Mouse (Mus musculus) midbrain, embryonic 12.5 days (tissue): ENCODE results near the gene Sox12. TPM values are rescaled to one million over a fixed set of nuclear protein-coding genes. Genes with fewer than 3 reads are reported as not detected.

ENCODE experiments used
- ATAC-seq: fragments of 200-750 bp; cut with Nextera tagmentation; 2 replicates; pipeline ENCODE4 v1.8.0; 2017; ENCODE audit warnings: low read depth, moderate TSS enrichment, moderate library complexity; ENCODE audit not compliant: low FRiP score
- H3K27ac ChIP-seq: fragments of 300-500 bp; sonication (generic); replicated peaks from 2 replicates; pipeline ENCODE4 v1.5.1; 2016; ENCODE audit warnings: mild to moderate bottlenecking
- H3K27me3 ChIP-seq: fragments of 300-500 bp; sonication (generic); 2 replicates; pipeline ENCODE4 v1.6.1; 2016; ENCODE audit warnings: mild to moderate bottlenecking
- H3K36me3 ChIP-seq: fragments of 300-500 bp; sonication (generic); 2 replicates; pipeline ENCODE4 v1.6.1; 2016
- H3K4me1 ChIP-seq: fragments of 300-500 bp; sonication (generic); 2 replicates; pipeline ENCODE4 v1.6.1; 2016
- H3K4me2 ChIP-seq: fragments of 300-500 bp; sonication (generic); replicated peaks from 2 replicates; pipeline ENCODE4 v1.6.1; 2016; ENCODE audit warnings: mild to moderate bottlenecking, moderate library complexity
- H3K4me3 ChIP-seq: fragments of 300-500 bp; sonication (generic); 2 replicates; pipeline ENCODE4 v1.5.1; 2016; ENCODE audit warnings: mild to moderate bottlenecking
- H3K9ac ChIP-seq: fragments of 300-500 bp; sonication (generic); replicated peaks from 2 replicates; pipeline ENCODE4 v1.6.1; 2016; ENCODE audit warnings: mild to moderate bottlenecking, moderate library complexity
- H3K9me3 ChIP-seq: fragments of 300-500 bp; sonication (generic); 2 replicates; pipeline ENCODE4 v1.6.1; 2016; ENCODE audit warnings: mild to moderate bottlenecking
- WGBS: fragments of 180-500 bp; shearing (Covaris S2); methylation state at CpG from one replicate; pipeline ENCODE4 v1.1.7; 2016; 5-methylcytosine and 5-hydroxymethylcytosine counted together
- polyA plus RNA-seq: library from polyadenylated mRNA; unstranded; fragments of >200 nt; fragmentation: Nextera tagmentation; extraction: Ambion mirVana; gene quantifications from 2 replicates; pipeline ENCODE4 v1.2.1, GENCODE M21; 2016

Gene Sox12
- polyA plus RNA-seq, 1 experiment from 2014 or later = 15.6 TPM

DNA sequence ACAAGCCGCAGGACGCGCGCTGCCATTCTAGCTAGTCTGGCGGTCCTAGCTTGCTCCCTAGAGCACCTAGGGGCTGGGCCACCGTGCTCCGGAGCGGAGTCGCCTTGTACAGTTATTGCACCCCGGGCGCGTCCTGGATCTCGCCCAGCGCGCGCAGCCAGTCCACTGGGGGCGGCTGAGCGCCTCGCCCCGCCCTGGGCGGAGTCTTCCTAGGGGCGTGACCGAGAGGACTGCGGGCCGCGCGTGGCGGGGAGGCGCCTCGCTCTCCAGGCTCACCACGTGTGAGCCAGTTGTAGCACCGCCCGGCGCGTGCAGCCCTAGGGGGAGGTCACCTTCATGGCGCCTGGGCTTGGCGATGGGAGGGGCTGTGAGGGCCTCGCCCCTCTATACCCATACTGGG lies 828 bp upstream of the Sox12 start:
- WGBS = under 1% methylated on average over 38 of the region's 38 CpGs
- ATAC-seq = peak; percentile 71
- Histone ChIP-seq H3K27ac (peak overlapping the region; percentile 98), H3K4me1 (peaks cover 33% of the 10 kb centered on the region), H3K36me3 (no peaks in the 10 kb centered on the region), H3K27me3 (no peaks in the 10 kb centered on the region), H3K9ac (peak overlapping the region; percentile 93), H3K9me3 (no peaks in the 10 kb centered on the region), H3K4me3 (peak overlapping the region; percentile 92), H3K4me2 (peak overlapping the region; percentile 63)

DNA sequence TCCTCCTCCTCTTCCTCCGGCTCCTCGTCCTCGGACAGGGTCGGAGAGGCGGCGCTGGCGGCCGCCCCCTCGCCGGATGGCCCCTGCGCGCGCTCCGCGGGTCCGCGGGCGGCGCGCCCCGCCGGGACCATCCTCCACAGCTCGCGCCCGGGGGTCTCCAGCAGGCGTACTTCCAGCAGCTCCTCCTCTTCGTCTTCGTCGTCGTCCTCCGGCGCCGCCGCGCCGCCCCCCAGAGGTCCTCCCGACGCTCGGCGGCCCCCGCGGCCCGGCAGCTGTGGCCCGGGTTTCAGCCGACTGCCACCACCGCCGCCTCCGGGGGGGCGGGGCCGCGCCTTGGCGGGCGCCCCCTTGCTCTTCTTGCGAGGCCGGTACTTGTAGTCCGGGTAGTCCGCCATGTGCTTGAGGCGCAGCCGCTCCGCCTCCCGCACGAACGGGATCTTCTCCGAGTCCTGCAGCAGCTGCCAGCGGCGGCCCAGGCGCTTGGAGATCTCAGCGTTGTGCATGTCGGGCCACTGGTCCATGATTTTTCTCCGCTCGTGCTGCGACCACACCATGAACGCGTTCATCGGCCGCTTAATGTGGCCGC lies 766 bp downstream of the Sox12 start:
- peaks cover 40% of the 10 kb centered on the region for H3K4me1 ChIP-seq
- peak; percentile 13 for ATAC-seq
- H3K4me3 ChIP-seq = peak overlapping the region; percentile 92
- H3K9ac ChIP-seq = peak overlapping the region; percentile 93
- no peaks in the 10 kb centered on the region for H3K36me3 ChIP-seq
- H3K27ac ChIP-seq = peak overlapping the region; percentile 98
- no peaks in the 10 kb centered on the region for H3K9me3 ChIP-seq
- peak overlapping the region; percentile 63 for H3K4me2 ChIP-seq
- no peaks in the 10 kb centered on the region for H3K27me3 ChIP-seq
- under 1% methylated on average over 68 of the region's 77 CpGs for WGBS

DNA sequence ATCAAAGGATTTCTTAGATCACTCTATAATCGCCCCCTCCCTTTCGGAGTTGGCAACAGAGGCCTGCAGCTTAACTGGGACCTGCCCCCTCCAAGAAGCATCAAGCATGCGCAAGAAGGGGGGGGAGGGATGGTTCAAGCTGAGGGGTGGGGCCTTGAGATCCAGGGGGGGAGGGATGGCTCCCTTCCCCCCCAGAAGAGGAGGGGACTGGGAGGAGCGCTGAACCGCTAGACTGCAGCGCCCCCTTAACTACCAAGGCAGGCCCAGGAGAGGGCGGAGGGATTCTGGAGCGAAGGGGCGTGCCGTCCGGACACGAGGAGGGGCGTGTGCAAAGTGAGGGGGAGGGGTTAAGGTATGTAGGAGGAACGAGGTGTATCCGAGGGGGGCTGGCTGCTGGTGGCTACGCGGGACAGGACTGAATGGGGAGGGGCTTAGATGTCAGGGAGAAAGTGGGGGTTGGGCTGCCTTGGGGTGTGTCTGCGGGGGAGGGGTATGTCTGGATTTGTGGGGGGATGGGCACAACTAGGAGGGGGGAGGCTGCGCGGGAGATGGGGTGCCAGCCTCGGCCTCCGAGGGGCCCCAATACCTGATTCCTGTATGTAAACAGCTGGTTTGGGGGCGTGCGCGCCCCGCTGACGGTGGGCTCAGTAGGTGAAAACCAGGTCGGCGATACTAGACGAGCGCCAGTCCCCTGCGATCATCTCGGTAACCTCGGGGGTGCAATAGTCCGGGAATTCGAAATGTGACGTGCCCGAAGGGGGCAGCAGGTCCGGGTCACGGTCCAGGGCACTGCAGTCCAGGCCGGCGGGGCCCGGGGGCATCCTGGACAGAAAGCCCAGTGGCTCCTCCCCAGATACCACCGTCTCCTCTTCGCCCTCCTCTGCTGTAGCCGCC lies 1.5 kb downstream of the Sox12 start:
- no peaks in the 10 kb centered on the region for H3K27me3 ChIP-seq
- H3K9me3 ChIP-seq = no peaks in the 10 kb centered on the region
- H3K4me2 ChIP-seq = peak overlapping the region; percentile 63
- WGBS = under 1% methylated on average over 44 of the region's 46 CpGs
- no peaks in the 10 kb centered on the region for H3K36me3 ChIP-seq
- peak overlapping the region; percentile 92 for H3K4me3 ChIP-seq
- H3K27ac ChIP-seq = peak overlapping the region; percentile 98
- H3K9ac ChIP-seq = peak overlapping the region; percentile 93
- peak; percentile 57 for ATAC-seq
- peaks cover 40% of the 10 kb centered on the region for H3K4me1 ChIP-seq

DNA sequence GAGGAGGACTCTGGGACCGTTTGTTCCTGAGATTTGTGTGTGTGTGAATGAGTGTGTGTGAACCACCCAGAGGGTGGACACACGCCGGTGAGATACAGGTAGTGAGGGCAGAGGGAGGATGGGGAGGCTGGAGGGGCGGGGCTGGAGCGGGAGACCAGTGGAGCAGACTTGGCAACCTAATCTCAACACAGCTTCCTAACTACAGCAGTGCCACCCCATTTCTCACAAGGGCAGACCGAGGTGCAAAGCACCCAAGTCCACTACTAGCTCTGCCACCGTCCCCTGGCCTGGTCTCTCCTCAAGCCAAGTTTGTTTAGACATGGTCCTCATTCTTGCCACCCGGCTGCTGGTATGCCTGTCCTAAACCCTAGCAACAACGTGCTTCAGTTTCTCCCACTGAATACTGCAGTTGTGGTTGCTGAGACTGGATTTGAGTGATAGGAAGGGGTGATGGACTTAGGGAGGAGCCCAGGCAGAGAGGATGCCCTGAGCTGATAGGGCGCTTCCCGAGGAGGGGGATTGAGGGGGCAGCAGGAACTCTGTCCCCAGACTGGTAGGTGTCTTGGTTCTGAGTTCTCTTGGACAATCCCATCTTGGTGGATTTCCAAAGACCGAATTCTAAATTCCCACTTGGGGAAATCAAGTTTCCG lies 2.5 kb downstream of the Sox12 start:
- peaks cover 36% of the 10 kb centered on the region for H3K4me1 ChIP-seq
- ATAC-seq = no peak
- H3K9ac ChIP-seq = peak overlapping the region; percentile 52
- H3K9me3 ChIP-seq = no peaks in the 10 kb centered on the region
- 12% methylated on average over 11 of the region's 13 CpGs for WGBS
- H3K4me3 ChIP-seq = peak overlapping the region; percentile 92
- H3K4me2 ChIP-seq = peak overlapping the region; percentile 63
- H3K27me3 ChIP-seq = no peaks in the 10 kb centered on the region
- peak overlapping the region; percentile 98 for H3K27ac ChIP-seq
- no peaks in the 10 kb centered on the region for H3K36me3 ChIP-seq

DNA sequence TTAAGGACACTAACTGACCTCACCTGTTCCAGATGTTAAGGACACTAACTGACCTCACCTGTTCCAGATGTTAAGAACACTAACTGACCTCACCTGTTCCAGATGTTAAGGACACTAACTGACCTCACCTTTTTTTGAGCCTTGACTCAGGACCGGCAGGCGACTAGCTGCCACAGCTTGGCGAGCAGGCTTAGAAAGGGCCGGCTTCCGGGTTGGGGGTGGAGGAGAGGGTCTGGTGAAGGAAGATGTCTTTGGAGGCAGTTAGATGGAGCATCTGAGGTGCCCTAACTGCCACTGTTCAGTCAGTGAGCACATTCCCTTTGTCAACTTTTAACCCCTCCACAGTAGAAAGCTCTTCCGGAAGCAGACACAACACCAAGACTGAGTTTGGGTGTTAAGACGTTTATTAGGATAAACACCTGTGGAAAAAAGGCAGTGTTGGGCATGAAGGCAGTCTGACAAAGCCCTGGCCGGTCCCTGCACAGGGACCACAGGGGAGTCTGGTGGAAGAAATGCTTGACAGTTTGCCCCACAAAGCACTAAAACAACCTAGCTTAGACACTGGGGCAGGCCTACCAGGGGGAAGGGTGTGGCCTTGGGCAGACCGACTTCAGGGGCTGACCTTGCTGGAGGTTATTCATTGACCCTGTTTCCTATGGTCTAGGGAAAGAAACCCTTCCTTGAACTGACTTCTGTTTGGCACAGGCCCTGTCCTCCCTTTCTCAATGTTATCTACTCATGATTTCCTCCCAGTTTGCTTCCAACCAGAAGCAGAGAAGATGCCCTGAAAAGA lies 4.4 kb downstream of the Sox12 start:
- peak overlapping the region; percentile 63 for H3K4me2 ChIP-seq
- H3K36me3 ChIP-seq = no peaks in the 10 kb centered on the region
- H3K27ac ChIP-seq = no peak overlapping the region; the same call in 1 of the 2 replicates
- peak overlapping the region; percentile 92 for H3K4me3 ChIP-seq
- H3K9me3 ChIP-seq = no peaks in the 10 kb centered on the region
- no peaks in the 10 kb centered on the region for H3K27me3 ChIP-seq
- H3K9ac ChIP-seq = no peak overlapping the region
- 53% methylated on average over 9 of the region's 9 CpGs for WGBS
- ATAC-seq = no peak
- H3K4me1 ChIP-seq = peaks cover 28% of the 10 kb centered on the region

DNA sequence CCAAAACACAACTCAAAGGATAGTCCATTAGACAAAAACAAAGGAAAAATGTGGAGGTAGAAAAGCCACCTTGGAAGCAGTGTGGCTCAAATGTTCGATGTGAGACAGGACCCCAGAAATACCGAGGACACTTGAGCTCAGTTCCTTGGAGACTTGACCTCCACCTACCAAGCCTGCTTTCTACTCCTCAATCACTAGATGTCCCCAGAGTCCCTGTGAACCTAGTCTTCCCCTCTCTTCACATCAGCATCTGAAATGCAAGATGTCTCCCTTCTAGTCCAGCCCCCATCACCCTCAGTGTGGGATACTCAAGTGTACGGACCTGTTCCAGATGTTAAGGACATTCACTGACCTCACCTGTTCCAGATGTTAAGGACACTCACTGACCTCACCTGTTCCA lies 5.1 kb downstream of the Sox12 start:
- Histone ChIP-seq H3K4me1 (peaks cover 28% of the 10 kb centered on the region), H3K27me3 (no peaks in the 10 kb centered on the region), H3K9ac (no peak overlapping the region), H3K9me3 (no peaks in the 10 kb centered on the region), H3K36me3 (no peaks in the 10 kb centered on the region), H3K4me2 (no peak overlapping the region), H3K27ac (no peak overlapping the region), H3K4me3 (no peak overlapping the region)
- 17% methylated on average over 3 of the region's 3 CpGs for WGBS
- ATAC-seq = no peak

DNA sequence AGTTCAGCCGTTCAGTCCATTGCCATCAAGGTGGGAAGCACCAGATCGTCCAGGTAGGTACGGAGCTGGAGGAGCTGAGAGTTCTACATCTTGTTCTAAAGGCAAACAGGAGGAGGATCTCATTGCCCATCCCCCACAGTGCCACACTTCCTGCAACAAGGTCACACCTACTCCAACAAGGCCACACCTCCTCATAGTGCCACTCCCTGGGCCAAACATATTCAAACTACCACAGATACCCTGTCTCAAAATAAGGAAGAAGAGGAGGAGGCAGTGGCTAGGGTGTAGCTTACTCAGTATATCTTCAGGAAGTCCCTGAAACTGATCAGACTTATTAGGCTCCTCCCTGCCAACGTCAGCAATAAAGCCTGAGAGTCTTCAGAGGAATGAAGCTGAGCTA lies 13.7 kb downstream of the Sox12 start:
- Histone ChIP-seq H3K9me3 (no peaks in the 10 kb centered on the region), H3K9ac (no peak overlapping the region), H3K36me3 (no peaks in the 10 kb centered on the region), H3K27ac (no peak overlapping the region), H3K27me3 (no peaks in the 10 kb centered on the region), H3K4me1 (no peaks in the 10 kb centered on the region), H3K4me2 (no peak overlapping the region), H3K4me3 (no peak overlapping the region)
- no peak for ATAC-seq
- WGBS = 84% methylated on average over 4 of the region's 4 CpGs

DNA sequence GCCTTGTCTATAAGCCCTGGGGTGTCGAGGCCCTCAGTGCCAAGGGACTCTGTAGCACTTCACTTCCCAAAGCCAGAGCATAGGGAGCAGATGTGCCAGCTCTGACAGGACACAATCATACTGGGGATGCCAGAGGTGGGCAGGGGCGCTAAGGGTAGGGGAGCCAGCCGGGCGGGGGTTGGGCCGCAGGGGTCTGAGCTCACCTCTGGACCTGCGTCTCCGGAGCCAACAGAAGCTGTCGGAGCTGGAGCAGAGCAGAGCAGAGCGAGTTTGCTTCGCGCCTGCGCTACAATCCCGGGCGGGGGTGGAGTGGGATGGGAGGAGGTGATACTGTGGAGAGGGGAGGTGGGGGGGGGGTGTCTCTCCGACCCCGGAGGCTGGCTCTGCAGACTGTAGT lies 21.5 kb downstream of the Sox12 start, which contains the start of gene Nrsn2:
Nrsn2 (minus strand) TSS at position 294 of the 397 bp plus-strand sequence.
- Histone ChIP-seq H3K27me3 (no peaks in the 10 kb centered on the region), H3K4me1 (peaks cover 28% of the 10 kb centered on the region), H3K27ac (peak within 1 kb of the TSS; percentile 92), H3K4me3 (peak within 1 kb of the TSS; percentile 38), H3K9ac (peak within 1 kb of the TSS; percentile 62), H3K9me3 (no peaks in the 10 kb centered on the region), H3K36me3 (no peaks in the 10 kb centered on the region), H3K4me2 (peak within 1 kb of the TSS; percentile 50)
- ATAC-seq = peak; percentile 78
- WGBS = 2% methylated on average over 16 of the region's 16 CpGs

DNA sequence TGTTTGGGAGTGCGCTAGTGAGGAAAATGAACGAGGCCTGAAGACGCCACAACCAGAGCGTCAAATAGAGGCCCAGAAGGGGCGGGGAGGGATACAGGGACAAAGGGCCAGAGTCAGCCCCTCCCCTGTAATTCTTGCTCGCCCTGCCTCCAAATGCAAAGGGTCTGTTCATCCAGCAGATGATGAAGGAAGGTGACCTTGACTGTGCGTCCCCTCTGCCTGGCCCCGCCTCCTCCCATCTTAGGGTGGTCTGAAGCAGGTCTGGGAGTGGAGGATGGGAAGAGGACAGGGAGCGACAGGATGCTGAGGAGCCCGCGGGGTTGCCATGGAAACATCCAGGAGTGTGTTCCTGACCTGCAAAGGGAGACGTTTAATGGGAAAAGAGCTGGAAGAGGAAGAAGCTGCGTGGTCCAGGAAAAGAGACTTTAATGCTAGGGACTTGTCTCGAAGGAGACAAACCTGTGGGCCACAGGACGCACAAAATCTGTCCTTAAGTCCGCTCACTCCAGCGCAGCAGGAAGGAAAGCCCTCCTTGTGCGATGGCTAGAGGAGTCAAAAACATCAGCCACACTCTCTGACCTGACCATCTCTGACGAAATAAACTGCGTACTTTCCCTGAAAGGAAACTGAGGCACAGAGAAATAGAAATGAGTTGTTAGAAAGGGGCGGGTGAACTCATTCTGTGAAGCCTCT lies 22.1 kb downstream of the Sox12 start:
- WGBS = 2% methylated on average over 21 of the region's 21 CpGs
- peak overlapping the region; percentile 62 for H3K9ac ChIP-seq
- peak overlapping the region; percentile 38 for H3K4me3 ChIP-seq
- H3K27ac ChIP-seq = peak overlapping the region; percentile 92
- H3K4me1 ChIP-seq = peaks cover 28% of the 10 kb centered on the region
- ATAC-seq = peak; percentile 87
- H3K4me2 ChIP-seq = peak overlapping the region; percentile 50
- H3K9me3 ChIP-seq = no peaks in the 10 kb centered on the region
- H3K27me3 ChIP-seq = no peaks in the 10 kb centered on the region
- no peaks in the 10 kb centered on the region for H3K36me3 ChIP-seq

DNA sequence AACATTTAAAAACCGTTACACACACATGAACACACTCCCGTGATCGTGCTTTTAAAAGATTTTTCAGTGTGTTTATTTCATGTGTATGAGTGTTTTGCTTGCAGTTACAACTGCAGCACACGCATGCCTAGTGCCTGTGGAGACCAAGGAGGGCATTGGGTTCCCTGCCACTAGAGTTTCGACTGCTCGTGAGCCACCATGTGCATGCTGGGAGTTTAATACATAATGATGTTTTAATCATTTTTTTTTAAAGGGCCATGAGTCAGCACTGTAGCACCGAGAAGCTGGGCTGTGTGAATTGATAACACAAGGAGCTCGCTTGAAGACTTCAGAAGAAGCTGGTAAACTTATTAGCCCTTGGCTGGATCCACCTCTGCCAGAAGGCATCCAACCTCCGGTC lies 24.3 kb downstream of the Sox12 start:
- 87% methylated on average over 9 of the region's 9 CpGs for WGBS
- no peak overlapping the region for H3K27ac ChIP-seq
- no peak for ATAC-seq
- no peak overlapping the region for H3K4me3 ChIP-seq
- H3K27me3 ChIP-seq = no peaks in the 10 kb centered on the region
- no peaks in the 10 kb centered on the region for H3K9me3 ChIP-seq
- no peak overlapping the region for H3K4me2 ChIP-seq
- peaks cover 28% of the 10 kb centered on the region for H3K4me1 ChIP-seq
- H3K36me3 ChIP-seq = no peaks in the 10 kb centered on the region
- H3K9ac ChIP-seq = no peak overlapping the region

DNA sequence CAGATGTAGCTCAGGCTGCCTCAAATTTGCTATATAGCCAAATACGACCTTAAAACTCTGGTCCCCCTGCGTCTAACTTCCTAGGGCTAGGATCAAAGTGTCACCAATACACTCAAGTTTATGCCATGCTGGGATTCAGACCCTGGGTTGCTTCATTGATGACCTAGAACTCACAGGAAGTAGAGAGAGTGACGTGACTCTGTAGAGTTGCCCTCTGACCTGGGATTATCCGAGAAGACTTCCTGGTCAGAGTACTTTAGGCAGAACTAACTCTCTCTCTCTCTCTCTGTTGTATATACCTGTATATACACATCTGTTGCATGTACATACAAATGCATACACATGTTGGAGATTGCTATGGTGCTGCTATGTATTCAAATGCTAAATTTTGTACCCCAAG lies 25.2 kb downstream of the Sox12 start:
- Histone ChIP-seq H3K4me3 (no peak overlapping the region), H3K27me3 (no peaks in the 10 kb centered on the region)
- WGBS = 59% methylated on average over 4 of the region's 4 CpGs

More for the DNA sequence above, 25.2 kb downstream of the Sox12 start:
- Histone ChIP-seq H3K27ac (no peak overlapping the region), H3K9me3 (no peaks in the 10 kb centered on the region), H3K36me3 (no peaks in the 10 kb centered on the region), H3K9ac (no peak overlapping the region), H3K4me2 (no peak overlapping the region), H3K4me1 (peaks cover 28% of the 10 kb centered on the region)
- no peak for ATAC-seq
